Mouse (Mus musculus) right cerebral cortex, postnatal 14 days (tissue): ENCODE data around the gene Sh3rf1.

Experiments used
- DNase-seq: peaks from one replicate; pipeline ENCODE4 v3.0.0; 2022

Gene Sh3rf1

GRCm38 (mm10) chr8:61427916-61428681 is 204.4 kb downstream of the Sh3rf1 start:
- DNase-seq, result no peak

- DNase-seq, result no peak
These were observed 205.3 kb downstream of the Sh3rf1 start for GRCm38 (mm10) chr8:61428821-61429482.

GRCm38 (mm10) chr8:61435481-61435880 is 211.8 kb downstream of the Sh3rf1 start:
- DNase-seq, result no peak

GRCm38 (mm10) chr8:61436147-61436546 is 212.5 kb downstream of the Sh3rf1 start:
- DNase-seq, result no peak

GRCm38 (mm10) chr8:61436586-61437304 is 213.1 kb downstream of the Sh3rf1 start:
- no peak for DNase-seq

- DNase-seq, result no peak
These were observed 213.6 kb downstream of the Sh3rf1 start for GRCm38 (mm10) chr8:61437305-61437605.

- no peak for DNase-seq
These were observed 219.3 kb downstream of the Sh3rf1 start for GRCm38 (mm10) chr8:61442988-61443387.

GRCm38 (mm10) chr8:61444358-61444757 is 220.7 kb downstream of the Sh3rf1 start:
- no peak for DNase-seq
